Mouse (Mus musculus) cerebellum, adult 11 months (tissue): ENCODE data around the gene Ntng2.

Experiments
- DNase-seq: peaks from one replicate; pipeline ENCODE4 v3.0.0; 2022

Ntng2 gene

GRCm38 (mm10) chr2:29190392-29190791, 62.4 kb downstream of the Ntng2 start:
- DNase-seq = no peak

GRCm38 (mm10) chr2:29186209-29186608, 66.6 kb downstream of the Ntng2 start:
- DNase-seq = no peak

- DNase-seq = no peak
These were observed 69.4 kb downstream of the Ntng2 start for GRCm38 (mm10) chr2:29183266-29183924.

GRCm38 (mm10) chr2:29181111-29181510, 71.7 kb downstream of the Ntng2 start:
- no peak for DNase-seq

- DNase-seq = no peak
These were observed 73.0 kb downstream of the Ntng2 start for GRCm38 (mm10) chr2:29179810-29180209.

GRCm38 (mm10) chr2:29174887-29175286, 77.9 kb downstream of the Ntng2 start:
- DNase-seq = no peak

- DNase-seq = no peak
These were observed 84.7 kb downstream of the Ntng2 start for GRCm38 (mm10) chr2:29168067-29168466.

GRCm38 (mm10) chr2:29151941-29152340, 100.9 kb downstream of the Ntng2 start:
- DNase-seq = no peak
